Mouse (Mus musculus): ENCODE results near the gene Tada1.

The Tada1 gene

DNA sequence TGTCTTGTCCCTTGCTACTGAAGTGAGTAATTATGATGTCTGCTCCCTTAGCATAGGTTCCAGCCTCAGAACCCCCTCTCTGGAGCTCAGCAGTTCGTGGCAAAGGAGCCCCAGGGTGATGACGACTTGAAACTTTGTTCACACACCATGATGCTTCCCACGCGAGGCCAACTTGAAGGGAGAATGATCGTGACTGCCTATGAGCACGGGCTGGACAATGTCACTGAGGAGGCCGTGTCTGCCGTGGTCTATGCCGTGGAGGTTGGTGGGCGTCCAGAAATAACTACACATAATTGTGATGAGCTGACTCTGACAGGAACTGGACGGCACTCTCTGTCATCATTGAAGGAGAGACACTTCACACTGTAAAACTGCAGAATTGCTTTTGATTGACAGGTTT is 9.6 kb downstream of the Tada1 start:
- DNase-seq = no peak

- no peak for DNase-seq
These were observed 10.7 kb downstream of the Tada1 start for GRCm38 (mm10) chr1:166389406-166390125.

- no peak for DNase-seq
These were observed 12.8 kb downstream of the Tada1 start for GRCm38 (mm10) chr1:166391671-166392070.

- DNase-seq = no peak
These were observed 15.9 kb downstream of the Tada1 start for GRCm38 (mm10) chr1:166394770-166395169.

GRCm38 (mm10) chr1:166395661-166396060 is 16.8 kb downstream of the Tada1 start:
- no peak for DNase-seq

DNA sequence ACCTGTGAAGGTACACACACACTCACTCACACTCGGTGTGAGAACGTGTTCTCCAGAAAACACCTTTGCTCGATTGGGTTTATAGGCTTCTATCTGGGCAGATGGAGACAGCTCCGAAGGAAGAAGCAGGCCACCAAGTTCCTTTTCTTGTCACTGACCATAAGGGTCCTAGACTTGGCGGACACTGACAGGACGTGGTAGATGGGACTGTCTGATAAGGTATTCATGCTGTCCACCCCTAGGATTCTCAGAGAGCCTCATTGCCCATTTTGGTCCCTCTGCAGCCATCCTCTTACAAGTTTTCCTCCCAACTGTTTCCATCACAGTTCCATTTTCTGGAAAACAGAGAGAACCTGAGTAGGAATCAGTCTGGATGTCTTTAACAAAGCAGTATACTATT is 17.5 kb downstream of the Tada1 start:
- DNase-seq = no peak

DNA sequence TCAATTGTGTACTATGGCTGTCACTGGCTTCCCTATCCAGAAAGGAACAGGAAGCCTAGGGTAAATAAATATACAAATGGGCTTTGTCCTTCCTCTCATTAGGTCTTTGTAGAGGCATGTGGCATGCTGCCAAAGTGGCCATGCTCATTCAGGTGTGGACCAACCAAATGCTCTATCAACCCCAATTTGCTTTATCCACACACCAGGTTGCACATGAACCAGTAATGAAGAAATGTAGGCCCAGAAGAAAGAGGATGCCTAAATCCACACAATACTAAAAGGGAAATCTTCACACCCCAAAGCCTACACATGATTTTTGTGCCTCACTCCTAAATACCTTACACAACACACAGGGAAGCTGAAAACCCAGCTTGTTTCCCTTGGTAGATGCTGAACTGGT is 22.6 kb downstream of the Tada1 start:
- peak; percentile 61 for DNase-seq

DNA sequence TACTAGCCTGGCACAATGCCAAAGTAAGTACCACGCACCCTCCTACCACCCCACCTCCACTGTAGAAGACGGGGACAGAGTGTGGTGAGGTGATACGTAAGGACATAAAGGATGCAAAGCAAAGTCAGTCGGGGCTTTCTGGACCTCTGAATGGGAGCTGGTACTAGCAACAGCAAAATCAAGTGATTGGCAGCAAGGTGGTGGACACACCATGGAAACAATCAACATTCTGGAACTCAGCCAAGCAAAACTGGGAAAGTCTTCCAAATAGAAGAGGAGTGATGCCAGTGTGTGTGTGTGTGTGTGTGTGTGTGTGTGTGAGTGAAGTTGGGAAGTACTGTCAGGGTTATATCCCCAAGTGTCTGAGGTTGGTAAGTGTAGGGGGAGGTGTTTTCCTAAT is 23.1 kb downstream of the Tada1 start:
- DNase-seq = no peak

- no peak for DNase-seq
These were observed 24.9 kb downstream of the Tada1 start for GRCm38 (mm10) chr1:166403846-166404245.

DNA sequence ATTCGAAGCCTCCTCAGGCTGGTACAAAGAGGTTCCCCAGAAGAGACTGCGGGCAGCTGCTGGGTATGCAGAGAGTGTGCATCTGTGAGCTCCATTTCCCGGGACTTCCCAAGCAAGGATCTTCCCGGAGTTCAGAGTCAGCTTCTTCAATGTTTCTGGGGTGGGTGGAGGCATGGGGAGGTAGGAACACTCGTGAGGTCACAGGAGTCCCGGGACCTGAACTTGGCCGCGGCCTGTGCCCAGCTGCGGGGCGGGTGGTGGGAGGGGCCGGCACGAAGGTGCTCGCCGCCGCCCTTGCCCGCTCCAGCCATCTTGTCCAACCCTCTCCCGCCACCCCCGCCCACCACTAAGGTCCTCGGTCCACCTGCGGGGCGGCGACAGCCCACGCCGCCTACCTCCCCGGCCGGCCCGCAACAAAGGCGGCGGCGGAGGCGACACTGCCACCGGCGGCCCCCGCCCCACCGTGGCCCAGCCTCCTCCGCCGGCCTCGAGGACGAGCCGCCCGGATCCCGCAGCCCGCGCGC is 30.3 kb downstream of the Tada1 start:
- DNase-seq = no peak

DNA sequence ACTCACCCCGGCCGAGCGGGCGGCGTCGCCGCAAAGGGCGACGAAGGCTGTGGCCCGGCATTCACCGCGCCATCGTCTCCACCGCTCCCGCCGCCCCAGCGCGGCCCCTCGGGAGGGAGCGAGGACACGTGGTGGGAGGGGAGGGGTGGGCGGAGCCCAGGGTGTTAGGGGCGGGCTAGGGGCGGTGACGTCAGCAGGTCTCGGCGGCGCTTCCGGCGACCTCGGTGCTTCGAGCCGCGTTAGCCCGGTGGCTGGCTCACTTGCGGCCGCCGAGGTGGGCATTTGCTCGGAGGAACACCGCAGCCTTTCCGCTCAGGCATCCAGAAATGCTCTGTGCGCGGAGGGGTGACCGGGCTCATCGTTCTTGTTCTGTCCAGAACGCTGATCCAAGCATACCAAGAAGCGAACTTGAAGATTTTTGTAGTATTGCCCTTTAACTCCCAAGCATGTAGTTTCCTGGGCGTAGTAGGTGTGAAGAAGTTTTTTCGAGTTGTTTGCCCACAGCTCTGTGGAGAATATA is 30.9 kb downstream of the Tada1 start, which contains the start of gene Pogk:
Gene Pogk, minus strand, starts transcription at position 163 of the 520 bp plus-strand sequence.
- DNase-seq = peak; percentile 72

DNA sequence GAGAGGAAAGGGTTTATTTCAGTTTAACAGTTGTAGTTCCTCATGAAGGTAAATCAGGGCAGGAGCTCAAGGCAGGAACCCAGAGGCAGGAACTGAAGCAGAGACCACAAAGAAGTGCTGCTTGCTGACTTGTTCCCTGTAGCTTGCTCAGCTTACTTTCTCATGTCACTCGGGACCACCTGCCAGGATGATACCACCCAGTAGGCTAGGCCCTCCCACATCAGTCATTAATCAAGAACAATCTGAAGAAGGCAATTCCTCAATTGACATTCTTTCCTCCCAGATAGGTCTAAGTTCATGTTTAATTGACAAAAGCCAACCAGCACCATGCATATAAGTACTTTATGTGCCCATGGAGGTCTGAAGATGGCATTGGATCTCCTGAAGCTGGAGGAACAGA is 32.6 kb downstream of the Tada1 start:
- DNase-seq = no peak

DNA sequence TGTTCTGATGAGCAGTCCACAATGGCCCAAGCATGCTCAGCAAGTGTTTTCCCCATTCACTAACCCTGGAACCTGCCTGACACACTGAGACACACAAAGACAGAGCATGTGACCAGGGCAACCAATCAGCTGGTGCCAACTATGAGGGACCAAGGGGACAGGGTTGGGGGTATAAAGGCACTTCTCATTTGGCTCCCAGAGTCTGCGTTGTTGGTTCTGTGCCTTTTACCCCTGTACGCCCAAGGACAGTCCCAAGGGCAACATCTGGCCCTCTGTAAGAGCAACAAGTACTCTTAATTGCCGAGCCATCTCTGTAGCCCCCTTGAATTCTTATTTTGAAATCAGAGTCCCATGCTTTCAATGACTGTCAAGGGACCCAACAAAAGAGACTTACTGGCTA is 33.4 kb downstream of the Tada1 start:
- DNase-seq = no peak

DNA sequence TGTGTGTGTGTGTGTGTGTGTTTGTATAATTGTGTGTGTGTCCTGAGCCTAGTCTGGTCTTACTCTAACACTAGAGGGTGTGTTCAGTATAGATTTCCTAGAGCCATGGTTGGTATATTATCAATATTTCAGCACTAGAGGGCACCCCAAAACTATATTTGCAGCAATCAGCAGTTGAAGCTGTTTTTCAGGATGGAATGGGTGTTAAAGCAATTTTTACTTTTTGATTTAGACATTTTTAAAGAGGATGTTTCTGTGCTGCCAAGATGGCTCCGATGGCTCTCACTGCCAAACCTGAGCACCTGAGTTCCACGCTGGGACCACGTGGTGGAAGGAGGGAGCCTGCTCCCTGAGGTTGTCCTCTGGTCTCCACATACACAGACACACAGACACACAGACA is 50.2 kb downstream of the Tada1 start:
- no peak for DNase-seq

DNA sequence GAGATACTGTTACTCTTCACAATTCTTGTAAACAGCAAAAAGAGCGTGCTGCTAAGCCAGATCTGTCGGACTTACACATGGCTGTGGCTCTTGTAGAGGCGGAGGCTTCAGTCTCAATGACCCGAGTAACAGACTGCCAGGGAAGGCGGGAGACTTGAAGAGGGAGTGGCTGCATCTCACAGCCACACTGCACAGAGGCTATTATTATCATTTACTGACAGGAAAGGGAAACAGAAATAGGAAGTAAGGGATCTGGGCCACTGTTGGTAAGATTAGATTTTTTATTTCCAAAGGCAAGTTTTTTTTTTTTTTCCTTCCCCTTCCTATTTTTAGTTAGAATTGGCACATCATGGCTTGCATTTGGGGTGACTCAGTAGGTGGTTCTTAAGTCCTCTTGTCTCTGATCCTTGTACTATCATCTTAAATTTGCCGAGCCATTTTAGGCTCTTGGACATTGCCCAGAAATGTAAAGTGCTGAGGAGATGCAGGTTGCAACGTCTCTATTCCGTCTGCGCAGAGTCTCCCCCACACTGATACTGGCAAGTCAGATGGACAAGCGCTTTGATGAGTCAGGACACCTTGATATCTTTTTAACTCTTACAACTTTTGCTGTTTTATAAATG is 51.0 kb downstream of the Tada1 start:
- no peak for DNase-seq

DNA sequence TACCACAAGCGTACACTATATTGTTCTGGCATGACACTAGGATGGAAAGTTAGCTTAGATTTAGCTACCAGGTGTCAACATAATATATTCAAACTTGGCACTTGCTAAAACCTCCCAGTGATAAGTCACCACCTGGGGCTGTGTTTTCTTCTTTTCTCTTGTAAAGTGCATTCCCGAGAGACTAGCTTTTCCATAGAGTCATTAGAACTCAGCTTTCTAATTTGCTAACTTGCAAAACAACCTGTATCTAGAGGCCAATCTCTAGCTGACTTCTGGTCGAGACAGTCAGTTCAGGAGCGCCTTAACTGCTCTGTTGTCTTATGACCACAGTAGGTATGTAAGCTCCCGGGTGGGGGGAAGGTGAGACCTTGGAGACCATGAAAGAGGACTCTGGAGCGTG is 60.5 kb downstream of the Tada1 start:
- no peak for DNase-seq

DNA sequence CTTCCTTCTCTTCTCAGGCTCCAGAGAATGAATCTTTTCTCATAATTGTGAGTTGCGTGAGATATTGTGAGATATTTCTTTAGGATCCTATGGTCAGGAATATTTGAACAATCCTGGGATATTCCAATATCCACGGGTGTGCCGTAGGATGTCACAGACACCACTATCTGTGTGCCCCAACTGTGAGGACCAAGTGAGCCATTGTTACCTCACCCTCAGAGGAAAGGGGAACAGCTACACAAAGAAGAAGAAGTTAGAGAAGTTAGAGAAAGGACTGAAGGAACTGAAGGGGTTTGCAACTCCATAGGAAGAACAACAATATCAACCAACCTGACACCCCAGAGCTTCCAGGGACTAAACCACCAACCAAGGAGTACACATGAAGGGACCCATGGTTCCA is 63.1 kb downstream of the Tada1 start:
- DNase-seq = no peak

Measured in cerebellum, adult 11 months (tissue).